33 mouse cellular contexts compared by ENCODE assay signal in genomic region chr9:113499246-113499645, GRCm38 (mm10).
"Had no signal": no experiment of that assay in that cellular context is flagged by ENCODE, and none has a peak within 500 bp of the region (broad histone marks: within the 10 kb centered on the region; RNA-seq: fewer than 3 reads in every experiment).

No protein-coding gene starts in this region.

- H3K4me3 ChIP-seq: heart, embryonic 10.5 days; heart, embryonic 12.5 days; heart, embryonic 13.5 days; heart, embryonic 15.5 days; hindbrain, embryonic 10.5 days; hindbrain, embryonic 12.5 days; hindbrain, embryonic 13.5 days; hindbrain, embryonic 15.5 days; intestine, embryonic 15.5 days; kidney, embryonic 15.5 days; layer of hippocampus, adult 2 months had no signal

- ATAC-seq: hindbrain, embryonic 16.5 days; hindbrain, postnatal 0 days; inflammation-experienced regulatory T-cells, adult 6 months; intestine, embryonic 15.5 days; intestine, embryonic 16.5 days; intestine, postnatal 0 days had no signal

- H3K4me1 ChIP-seq: heart, embryonic 10.5 days; heart, embryonic 12.5 days; heart, embryonic 13.5 days; heart, embryonic 15.5 days; hindbrain, embryonic 12.5 days; hindbrain, embryonic 13.5 days; hindbrain, embryonic 15.5 days; intestine, embryonic 15.5 days; kidney, embryonic 15.5 days had no signal

- H3K9ac ChIP-seq: heart, embryonic 12.5 days; heart, embryonic 13.5 days; heart, embryonic 15.5 days; hindbrain, embryonic 12.5 days; hindbrain, embryonic 13.5 days; hindbrain, embryonic 14.5 days; hindbrain, embryonic 15.5 days; intestine, embryonic 15.5 days; kidney, embryonic 15.5 days had no signal

- H3K9me3 ChIP-seq: heart, embryonic 10.5 days; heart, embryonic 12.5 days; heart, embryonic 13.5 days; heart, embryonic 15.5 days; hindbrain, embryonic 12.5 days; hindbrain, embryonic 15.5 days; intestine, embryonic 15.5 days; kidney, embryonic 15.5 days had no signal

- H3K27ac ChIP-seq: heart, embryonic 10.5 days; heart, embryonic 13.5 days; heart, embryonic 15.5 days; hindbrain, embryonic 10.5 days; hindbrain, embryonic 12.5 days; hindbrain, embryonic 13.5 days; hindbrain, embryonic 14.5 days; hindbrain, embryonic 15.5 days; hindbrain, postnatal 0 days; intestine, embryonic 15.5 days; kidney, embryonic 15.5 days; kidney, postnatal 0 days; layer of hippocampus, adult 2 months had no signal

- DNase-seq: heart, postnatal 10 days; heart, postnatal 14 days; heart, postnatal 36 days; heart, postnatal 4 days; kidney, adult 11 months; kidney, adult 18-20 months; kidney, adult 2 months; kidney, adult 8-10 months; kidney, adult 9 months; kidney, postnatal 10 days; kidney, postnatal 14 days; kidney, postnatal 25 days; kidney, postnatal 36 days; layer of hippocampus, adult 9-11 months; layer of hippocampus, postnatal 36 days had no signal

- H3K36me3 ChIP-seq: heart, embryonic 10.5 days; heart, embryonic 12.5 days; heart, embryonic 13.5 days; heart, embryonic 15.5 days; hindbrain, embryonic 10.5 days; hindbrain, embryonic 12.5 days; hindbrain, embryonic 13.5 days; hindbrain, embryonic 15.5 days; intestine, embryonic 15.5 days; kidney, embryonic 15.5 days had no signal
